Mouse (Mus musculus): ENCODE measurements around the gene Tmem161a. TPM values are rescaled to one million over a fixed set of nuclear protein-coding genes. Genes with fewer than 3 reads are reported as not detected.

The Tmem161a gene
- total RNA-seq, 1 experiment: 73.9 TPM

GRCm38 (mm10) chr8:70227997-70228396 is 55.8 kb downstream of the Tmem161a start:
- no peak overlapping the region for H3K4me3 ChIP-seq (ENCODE audit: insufficient read depth in 1 of 2, low read depth in 1 of 2, low read length in 2 of 2, poor library complexity in 1 of 2, severe bottlenecking in 1 of 2)
- H3K4me1 ChIP-seq (ENCODE audit: control insufficient read depth in 2 of 2, insufficient read depth in 2 of 2, low read length in 2 of 2, poor library complexity in 1 of 2): peaks cover 0 to 8% of the 10 kb centered on the region in 2 experiments; a peak in 2 of 4 replicates
- H3K27ac ChIP-seq (ENCODE audit: insufficient read depth, low read depth, low read length, poor library complexity, severe bottlenecking): no peak overlapping the region
- in situ Hi-C loops (cut with MboI; ENCODE audit: low sequenced_read_pairs in 2 of 2, unreplicated experiment in 2 of 2): no loop called here
- no peak for DNase-seq (ENCODE audit: low read depth, low spot score)
- H3K9me3 ChIP-seq (ENCODE audit: control insufficient read depth, insufficient read depth, low read depth, low read length): no peaks in the 10 kb centered on the region
- peaks cover 24% of the 10 kb centered on the region; the same call in 1 of the 2 replicates for H3K36me3 ChIP-seq (ENCODE audit: control insufficient read depth, insufficient read depth, low read length, poor library complexity, severe bottlenecking)
- H3K9ac ChIP-seq (ENCODE audit: insufficient read depth, low read depth, low read length, poor library complexity, severe bottlenecking): no peak overlapping the region
- no peak for TF ChIP-seq CHD2 (IDR thresholded peaks at IDR 0.05; ENCODE audit: low read depth, low read length)
- TF ChIP-seq ZC3H11A (IDR thresholded peaks at IDR 0.05; ENCODE audit: borderline replicate concordance, low read depth, low read length): no peak
- TF ChIP-seq MAFK (IDR thresholded peaks at IDR 0.05; ENCODE audit: insufficient read depth, low read depth, low read length): no peak
- TF ChIP-seq ZNF384 (IDR thresholded peaks at IDR 0.05; ENCODE audit: low read depth, low read length): no peak
- TF ChIP-seq HCFC1 (IDR thresholded peaks at IDR 0.05; ENCODE audit: borderline replicate concordance, insufficient read depth, low read length): no peak

- no peak overlapping the region for H3K9ac ChIP-seq (ENCODE audit: insufficient read depth, low read depth, low read length, poor library complexity, severe bottlenecking)
- H3K9me3 ChIP-seq (ENCODE audit: control insufficient read depth, insufficient read depth, low read depth, low read length): no peaks in the 10 kb centered on the region
- DNase-seq (ENCODE audit: low read depth, low spot score): no peak
- no peak overlapping the region for H3K4me3 ChIP-seq (ENCODE audit: insufficient read depth in 1 of 2, low read depth in 1 of 2, low read length in 2 of 2, poor library complexity in 1 of 2, severe bottlenecking in 1 of 2)
- no peak for TF ChIP-seq ZNF384 (IDR thresholded peaks at IDR 0.05; ENCODE audit: low read depth, low read length)
- TF ChIP-seq HCFC1 (IDR thresholded peaks at IDR 0.05; ENCODE audit: borderline replicate concordance, insufficient read depth, low read length): no peak
- no peak for TF ChIP-seq CHD2 (IDR thresholded peaks at IDR 0.05; ENCODE audit: low read depth, low read length)
- no peak for TF ChIP-seq ZC3H11A (IDR thresholded peaks at IDR 0.05; ENCODE audit: borderline replicate concordance, low read depth, low read length)
- TF ChIP-seq MAFK (IDR thresholded peaks at IDR 0.05; ENCODE audit: insufficient read depth, low read depth, low read length): no peak
- peaks cover 3 to 8% of the 10 kb centered on the region in 2 experiments; a peak in 3 of 4 replicates for H3K4me1 ChIP-seq (ENCODE audit: control insufficient read depth in 2 of 2, insufficient read depth in 2 of 2, low read length in 2 of 2, poor library complexity in 1 of 2)
- in situ Hi-C loops (cut with MboI; ENCODE audit: low sequenced_read_pairs in 2 of 2, unreplicated experiment in 2 of 2): no loop called here
- H3K27ac ChIP-seq (ENCODE audit: insufficient read depth, low read depth, low read length, poor library complexity, severe bottlenecking): no peak overlapping the region
- peaks cover 15% of the 10 kb centered on the region; the same call in 1 of the 2 replicates for H3K36me3 ChIP-seq (ENCODE audit: control insufficient read depth, insufficient read depth, low read length, poor library complexity, severe bottlenecking)
These were observed 58.7 kb downstream of the Tmem161a start for GRCm38 (mm10) chr8:70230837-70231236.

Other genes with a start within 250 kb of the Tmem161a start
- 139 and 148 TPM in 2 replicates for gene Gatad2a, start 176.0 kb upstream of the Tmem161a start, total RNA-seq (2012; rRNA removed)
- gene Mau2, start 129.6 kb upstream of the Tmem161a start, total RNA-seq (2012; rRNA removed): 82.4 and 124 TPM in 2 replicates
- 38.5 and 38.8 TPM in 2 replicates for gene Sugp1, start 129.5 kb upstream of the Tmem161a start, total RNA-seq (2012; rRNA removed)
- gene Tm6sf2, start 99.4 kb upstream of the Tmem161a start, total RNA-seq (2012; rRNA removed): 2.0 and 2.5 TPM in 2 replicates
- gene Hapln4, start 88.9 kb upstream of the Tmem161a start, total RNA-seq (2012; rRNA removed): 2.2 and 4.8 TPM in 2 replicates
- 4.3 and 9.2 TPM in 2 replicates for gene Ncan, start 51.5 kb upstream of the Tmem161a start, total RNA-seq (2012; rRNA removed)
- gene Nr2c2ap, start 41.0 kb upstream of the Tmem161a start, total RNA-seq (2012; rRNA removed): 9.6 and 10.4 TPM in 2 replicates
- gene Rfxank, start 33.2 kb upstream of the Tmem161a start, total RNA-seq (2012; rRNA removed): 10.4 and 11.2 TPM in 2 replicates
- gene Borcs8, start 32.9 kb upstream of the Tmem161a start, total RNA-seq (2012; rRNA removed): 30.0 and 31.2 TPM in 2 replicates
- 3.6 and 5.4 TPM in 2 replicates for gene Mef2b, start 32.6 kb upstream of the Tmem161a start, total RNA-seq (2012; rRNA removed)
- gene Slc25a42, start 39.9 kb downstream of the Tmem161a start, total RNA-seq (2012; rRNA removed): 5.8 and 7.5 TPM in 2 replicates
- gene Sugp2, start 61.9 kb downstream of the Tmem161a start, total RNA-seq (2012; rRNA removed): 45.5 and 57.6 TPM in 2 replicates
- 58.9 and 61.8 TPM in 2 replicates for gene Armc6, start 62.1 kb downstream of the Tmem161a start, total RNA-seq (2012; rRNA removed)
- gene Homer3, start 110.5 kb downstream of the Tmem161a start, total RNA-seq (2012; rRNA removed): 34.4 and 39.0 TPM in 2 replicates
- gene Ddx49, start 130.1 kb downstream of the Tmem161a start, total RNA-seq (2012; rRNA removed): 71.0 and 73.3 TPM in 2 replicates
- 101 and 112 TPM in 2 replicates for gene Cope, start 130.2 kb downstream of the Tmem161a start, total RNA-seq (2012; rRNA removed)
- gene Cers1, start 143.4 kb downstream of the Tmem161a start, total RNA-seq (2012; rRNA removed): 1.9 and 4.7 TPM in 2 replicates
- gene Gdf1, start 157.5 kb downstream of the Tmem161a start, total RNA-seq (2012; rRNA removed): 7.5 and 24.5 TPM in 2 replicates
- gene Upf1, start 180.9 kb downstream of the Tmem161a start, total RNA-seq (2012; rRNA removed): 54.7 and 57.6 TPM in 2 replicates
- gene Comp, start 201.2 kb downstream of the Tmem161a start, total RNA-seq (2012; rRNA removed): 1.2 and 1.4 TPM in 2 replicates